Mouse (Mus musculus) heart, postnatal 0 days (tissue): ENCODE results near the gene Spag4.

Source experiments
- CTCF ChIP-seq: IDR thresholded peaks from 2 replicates; pipeline ENCODE4 v1.5.1; 2016; ENCODE audit warnings: antibody characterized with exemption, control low read depth, low read depth
- EP300 ChIP-seq: IDR thresholded peaks from 2 replicates; pipeline ENCODE4 v1.6.1; 2016; ENCODE audit warnings: antibody characterized with exemption, low read depth

- TF ChIP-seq CTCF (no peak), EP300 (no peak)
These were observed 25.6 kb upstream of the Spag4 start for GRCm38 (mm10) chr2:156039390-156039789.
